Mouse (Mus musculus) heart, embryonic 16.5 days (tissue): ENCODE data around the gene Noct. TPM values are rescaled to one million over a fixed set of nuclear protein-coding genes. Genes with fewer than 3 reads are reported as not detected.

ENCODE experiments used
- ATAC-seq: fragments of 200-750 bp; cut with Nextera tagmentation; replicated peaks from 2 replicates; pipeline ENCODE4 v1.8.0; 2017; ENCODE audit warnings: moderate number of reproducible peaks; ENCODE audit not compliant: insufficient read depth, low FRiP score; ENCODE audit errors: extremely low read depth
- H3K27ac ChIP-seq: fragments of 300-500 bp; sonication (generic); 2 replicates; pipeline ENCODE4 v1.5.1; 2014; ENCODE audit warnings: mild to moderate bottlenecking, low read length, control low read depth, moderate library complexity
- H3K27me3 ChIP-seq: fragments of 300-500 bp; sonication (generic); 2 replicates; pipeline ENCODE4 v1.6.1; 2014; ENCODE audit warnings: low read length, mixed read lengths; ENCODE audit not compliant: control insufficient read depth, insufficient read depth
- H3K36me3 ChIP-seq: fragments of 300-500 bp; sonication (generic); 2 replicates; pipeline ENCODE4 v1.6.1; 2014; ENCODE audit not compliant: control insufficient read depth, insufficient read depth
- H3K4me1 ChIP-seq: fragments of 300-500 bp; sonication (generic); 2 replicates; pipeline ENCODE4 v1.6.1; 2014; ENCODE audit warnings: low read length, mixed read lengths; ENCODE audit not compliant: control insufficient read depth, insufficient read depth
- H3K4me2 ChIP-seq: fragments of 300-500 bp; sonication (generic); 2 replicates; pipeline ENCODE4 v1.6.1; 2014; ENCODE audit warnings: low read depth, mild to moderate bottlenecking, control low read depth, low read length
- H3K4me3 ChIP-seq: fragments of 300-500 bp; sonication (generic); 2 replicates; pipeline ENCODE4 v1.5.1; 2014; ENCODE audit warnings: mild to moderate bottlenecking, control low read depth, low read length
- H3K9ac ChIP-seq: fragments of 300-500 bp; sonication (generic); 2 replicates; pipeline ENCODE4 v1.6.1; 2014; ENCODE audit warnings: low read length, control low read depth
- H3K9me3 ChIP-seq: fragments of 300-500 bp; sonication (generic); replicated peaks from 2 replicates; pipeline ENCODE4 v1.6.1; 2016; ENCODE audit warnings: low read length; ENCODE audit not compliant: control insufficient read depth
- WGBS: fragments of 180-500 bp; shearing (Covaris S2); extraction: QIAGEN DNeasy Blood & Tissue Kit; methylation state at CpG from one replicate; pipeline ENCODE4 v1.1.7; 2014; 5-methylcytosine and 5-hydroxymethylcytosine counted together
- polyA plus RNA-seq: library from polyadenylated mRNA; unstranded; fragments of >200 nt; fragmentation: Nextera tagmentation; extraction: Ambion mirVana; gene quantifications from 2 replicates; pipeline ENCODE4 v1.2.1, GENCODE M21; 2015

Gene Noct
- polyA plus RNA-seq, 1 experiment from 2014 or later: 11.1 TPM

GRCm38 (mm10) chr3:51268434-51268833, 44.2 kb downstream of the Noct start:
- ATAC-seq: peak; percentile 83
- peaks cover 27% of the 10 kb centered on the region for H3K36me3 ChIP-seq
- H3K4me3 ChIP-seq: peak overlapping the region; percentile 32
- whole genome bisulfite sequencing: 43% methylated on average over 12 of the region's 12 CpGs
- H3K4me1 ChIP-seq: peaks cover 21% of the 10 kb centered on the region
- no peaks in the 10 kb centered on the region for H3K9me3 ChIP-seq
- H3K9ac ChIP-seq: peak overlapping the region; percentile 74
- peak overlapping the region; percentile 99 for H3K27ac ChIP-seq
- no peaks in the 10 kb centered on the region for H3K27me3 ChIP-seq
- H3K4me2 ChIP-seq: peak overlapping the region; percentile 60

DNA sequence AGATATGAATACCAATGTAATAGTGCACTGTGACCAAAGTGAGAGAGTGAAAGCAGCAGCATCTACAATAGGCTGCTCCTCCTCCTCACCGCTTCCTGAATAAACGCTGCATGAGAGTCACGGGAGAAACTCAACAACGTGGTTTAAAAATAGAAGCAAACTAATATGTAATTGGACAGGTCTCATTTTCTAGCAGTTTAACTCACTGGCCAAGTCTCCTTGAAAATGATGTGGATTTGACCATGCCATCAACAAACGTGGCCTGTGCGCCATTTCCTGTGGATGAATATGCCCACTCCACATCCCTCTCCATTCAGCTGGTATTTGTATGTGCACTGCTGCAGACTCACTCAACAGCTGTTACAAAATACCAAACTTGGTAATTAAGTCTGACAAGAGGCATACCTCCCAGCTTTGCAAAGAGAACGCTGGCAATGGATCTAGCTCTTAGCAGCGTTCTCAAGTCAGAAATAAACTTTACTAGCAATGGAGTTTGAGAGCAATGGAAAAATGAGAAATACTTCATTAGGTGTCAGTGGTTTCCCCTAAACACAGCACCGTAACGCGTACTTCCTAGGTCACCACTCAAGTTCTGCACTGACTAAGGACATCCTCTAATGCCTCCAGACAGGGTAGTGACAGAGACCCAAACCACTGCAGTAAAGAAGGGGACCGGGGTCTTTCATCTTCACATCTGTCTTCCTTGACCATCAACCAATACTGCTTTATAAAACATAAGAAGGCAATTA, 46.0 kb downstream of the Noct start:
- WGBS: 36% methylated on average over 12 of the region's 12 CpGs
- Histone ChIP-seq H3K4me2 (peak overlapping the region; percentile 32), H3K4me3 (peak overlapping the region; percentile 1), H3K36me3 (peaks cover 10% of the 10 kb centered on the region), H3K27me3 (no peaks in the 10 kb centered on the region), H3K4me1 (peaks cover 27% of the 10 kb centered on the region), H3K27ac (peak overlapping the region; percentile 81), H3K9ac (peak overlapping the region; percentile 47; the same call in 1 of the 2 replicates), H3K9me3 (no peaks in the 10 kb centered on the region)
- peak; percentile 77 for ATAC-seq

- H3K9ac ChIP-seq: peak overlapping the region; percentile 100
- peak; percentile 97 for ATAC-seq
- WGBS: 0% methylated on average over 33 of the region's 33 CpGs
- H3K4me3 ChIP-seq: peak overlapping the region; percentile 92
- H3K27me3 ChIP-seq: no peaks in the 10 kb centered on the region
- no peaks in the 10 kb centered on the region for H3K9me3 ChIP-seq
- H3K27ac ChIP-seq: peak overlapping the region; percentile 100
- peak overlapping the region; percentile 76 for H3K4me2 ChIP-seq
- H3K36me3 ChIP-seq: no peaks in the 10 kb centered on the region
- peaks cover 14% of the 10 kb centered on the region for H3K4me1 ChIP-seq
Observed at GRCm38 (mm10) chr3:51275956-51276398, 51.7 kb downstream of the Noct start.

- Histone ChIP-seq H3K27me3 (no peaks in the 10 kb centered on the region), H3K9ac (peak overlapping the region; percentile 100), H3K4me3 (peak overlapping the region; percentile 92), H3K36me3 (no peaks in the 10 kb centered on the region), H3K4me2 (peak overlapping the region; percentile 76), H3K27ac (peak overlapping the region; percentile 100), H3K4me1 (peaks cover 11% of the 10 kb centered on the region), H3K9me3 (no peaks in the 10 kb centered on the region)
- under 1% methylated on average over 76 of the region's 93 CpGs for WGBS
- peak; percentile 52 for ATAC-seq
Observed at GRCm38 (mm10) chr3:51276421-51277111, 52.3 kb downstream of the Noct start.

DNA sequence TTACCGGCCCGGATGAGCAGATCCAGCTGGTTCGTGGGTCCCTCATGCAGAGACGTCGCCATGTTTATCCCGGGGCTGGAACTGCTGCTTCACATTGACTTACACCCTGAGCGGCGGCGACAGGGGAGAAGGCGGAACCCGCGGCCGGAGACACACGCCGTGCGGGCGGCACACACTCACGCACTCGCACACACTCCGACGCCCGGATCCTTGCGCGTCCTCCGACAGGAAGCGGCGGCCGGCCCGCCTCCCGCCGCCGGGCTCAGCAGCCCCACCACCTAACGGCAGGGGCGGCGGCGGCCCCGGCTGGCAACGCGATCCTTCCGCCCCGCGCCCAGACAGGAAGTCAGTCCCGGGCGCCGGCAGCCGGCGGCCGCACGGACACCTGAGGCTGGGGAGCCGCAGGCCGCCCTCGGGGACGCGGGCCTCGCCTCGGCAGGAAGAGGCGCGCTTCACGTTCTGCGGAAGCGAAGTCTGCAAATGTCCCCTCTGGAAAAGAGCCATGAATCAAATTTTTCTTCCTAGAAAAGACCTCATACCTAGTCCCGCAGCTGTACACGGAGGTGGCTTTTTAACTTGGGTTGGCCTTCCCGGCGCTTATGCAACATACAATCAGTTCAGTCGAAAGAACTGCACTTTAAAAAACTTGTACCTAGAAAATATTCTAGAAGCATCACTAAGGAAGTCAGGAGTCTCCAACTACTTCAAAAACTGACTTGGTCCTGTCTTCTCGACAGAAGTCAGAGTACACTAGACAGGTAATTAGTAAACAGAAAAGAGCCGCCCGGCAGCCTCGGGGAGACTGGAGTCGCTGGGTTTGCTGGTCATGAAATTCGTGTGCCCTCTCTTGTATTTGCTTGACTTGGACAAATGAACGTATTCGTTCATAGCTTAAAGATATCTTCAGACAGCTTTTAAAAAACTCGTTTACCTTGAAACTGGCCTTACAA, 53.2 kb downstream of the Noct start:
- peak; percentile 62 for ATAC-seq
- peak overlapping the region; percentile 76 for H3K4me2 ChIP-seq
- 1% methylated on average over 71 of the region's 75 CpGs for WGBS
- peak overlapping the region; percentile 100 for H3K9ac ChIP-seq
- peak overlapping the region; percentile 100 for H3K27ac ChIP-seq
- no peaks in the 10 kb centered on the region for H3K36me3 ChIP-seq
- peak overlapping the region; percentile 92 for H3K4me3 ChIP-seq
- no peaks in the 10 kb centered on the region for H3K27me3 ChIP-seq
- no peaks in the 10 kb centered on the region for H3K9me3 ChIP-seq
- peaks cover 11% of the 10 kb centered on the region for H3K4me1 ChIP-seq

DNA sequence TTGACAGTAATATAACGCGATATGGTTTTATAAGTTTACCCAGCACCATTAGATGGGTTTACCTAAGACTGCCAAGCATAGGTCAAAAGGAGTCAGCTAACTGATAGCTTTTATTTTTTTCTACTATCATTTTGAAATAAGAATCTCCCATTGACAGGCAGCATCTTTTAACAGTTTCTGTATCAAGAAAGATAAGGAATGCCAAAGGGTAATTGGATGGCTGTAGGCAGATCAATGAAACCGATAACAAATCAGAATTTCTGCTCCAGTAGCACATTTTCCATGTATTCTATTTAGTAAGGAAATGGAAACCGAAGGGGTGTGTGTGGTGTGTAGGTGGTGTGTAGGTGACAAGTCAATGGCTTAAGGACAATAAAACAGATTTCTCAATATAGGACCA, 54.2 kb downstream of the Noct start:
- 64% methylated on average over 4 of the region's 4 CpGs for WGBS
- Histone ChIP-seq H3K36me3 (no peaks in the 10 kb centered on the region), H3K4me1 (peaks cover 11% of the 10 kb centered on the region), H3K9me3 (no peaks in the 10 kb centered on the region), H3K9ac (no peak overlapping the region), H3K4me3 (no peak overlapping the region), H3K4me2 (no peak overlapping the region), H3K27ac (no peak overlapping the region), H3K27me3 (no peaks in the 10 kb centered on the region)
- ATAC-seq: no peak

GRCm38 (mm10) chr3:51281727-51282126, 57.5 kb downstream of the Noct start:
- H3K36me3 ChIP-seq: peaks cover 4% of the 10 kb centered on the region
- no peak overlapping the region for H3K4me2 ChIP-seq
- H3K27ac ChIP-seq: no peak overlapping the region
- H3K27me3 ChIP-seq: no peaks in the 10 kb centered on the region
- 88% methylated on average over 4 of the region's 4 CpGs for WGBS
- no peak overlapping the region for H3K4me3 ChIP-seq
- no peak for ATAC-seq
- H3K4me1 ChIP-seq: peaks cover 10% of the 10 kb centered on the region
- H3K9me3 ChIP-seq: no peaks in the 10 kb centered on the region
- H3K9ac ChIP-seq: no peak overlapping the region

GRCm38 (mm10) chr3:51284375-51284774, 60.1 kb downstream of the Noct start:
- peak; percentile 60 for ATAC-seq
- H3K4me2 ChIP-seq: no peak overlapping the region

More at GRCm38 (mm10) chr3:51284375-51284774, 60.1 kb downstream of the Noct start:
- Histone ChIP-seq H3K4me1 (peaks cover 6% of the 10 kb centered on the region), H3K36me3 (peaks cover 4% of the 10 kb centered on the region), H3K27me3 (no peaks in the 10 kb centered on the region), H3K27ac (no peak overlapping the region), H3K4me3 (no peak overlapping the region), H3K9me3 (no peaks in the 10 kb centered on the region), H3K9ac (no peak overlapping the region)
- WGBS: 30% methylated on average over 1 of the region's 1 CpGs
